Mouse (Mus musculus): ENCODE data around the gene Zbtb37. TPM values are rescaled to one million over a fixed set of nuclear protein-coding genes. Genes with fewer than 3 reads are reported as not detected.

Gene Zbtb37
- polyA plus RNA-seq, 1 experiment = 8.2 TPM

DNA sequence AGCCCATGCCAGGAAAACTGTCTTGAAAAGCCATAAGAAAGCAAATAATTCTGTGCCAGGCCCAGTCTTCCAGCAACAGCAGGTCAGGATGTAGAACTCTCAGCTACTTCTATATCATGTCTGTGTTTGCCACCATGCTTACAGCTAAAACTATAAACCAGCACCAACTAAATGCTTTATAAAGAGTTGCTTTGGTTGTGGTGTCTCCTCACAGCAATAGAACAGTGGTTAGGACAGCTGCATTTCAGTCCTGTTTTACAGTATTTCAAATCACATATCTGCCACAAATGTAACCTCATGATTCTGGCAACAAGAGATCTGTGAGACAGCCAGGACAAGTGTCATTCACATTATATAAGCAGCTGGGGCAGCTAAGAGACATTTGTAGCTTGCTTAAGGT lies 6.2 kb upstream of the Zbtb37 start:
- Histone ChIP-seq H3K4me1 (ENCODE audit: control insufficient read depth, insufficient read depth, low read length) (no peaks in the 10 kb centered on the region), H3K4me3 (ENCODE audit: insufficient read depth, low read length) (no peak overlapping the region), H3K27ac (ENCODE audit: insufficient read depth, low read depth, low read length) (no peak overlapping the region)
- no peak for TF ChIP-seq POLR2A (IDR thresholded peaks at IDR 0.05; ENCODE audit: borderline replicate concordance, low read depth, low read length)
- TF ChIP-seq CTCF (IDR thresholded peaks at IDR 0.05; ENCODE audit: low read depth, low read length) = no peak

DNA sequence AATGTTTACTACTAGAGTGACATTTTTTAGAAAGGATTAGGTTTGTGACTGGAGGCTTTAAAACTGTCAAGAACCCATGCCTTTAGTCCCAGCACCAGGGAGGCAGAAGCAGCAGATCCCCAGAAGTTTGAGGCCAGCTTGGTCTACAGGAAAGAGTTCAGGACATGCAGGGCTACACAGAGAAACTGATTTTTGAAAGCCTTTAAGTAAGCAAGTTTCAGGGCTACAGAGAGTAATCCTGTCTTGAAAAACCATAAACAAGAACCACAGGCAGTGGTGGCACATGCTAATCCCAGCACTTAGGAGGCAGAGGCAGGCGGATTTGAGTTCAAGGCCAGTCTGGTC lies 5.7 kb upstream of the Zbtb37 start:
- no peak overlapping the region for H3K4me3 ChIP-seq (ENCODE audit: insufficient read depth, low read length)
- no peaks in the 10 kb centered on the region for H3K4me1 ChIP-seq (ENCODE audit: control insufficient read depth, insufficient read depth, low read length)
- H3K27ac ChIP-seq (ENCODE audit: insufficient read depth, low read depth, low read length) = peak overlapping the region; percentile 4; the same call in 1 of the 2 replicates
- TF ChIP-seq CTCF (IDR thresholded peaks at IDR 0.05; ENCODE audit: low read depth, low read length) (no peak), POLR2A (IDR thresholded peaks at IDR 0.05; ENCODE audit: borderline replicate concordance, low read depth, low read length) (no peak)

DNA sequence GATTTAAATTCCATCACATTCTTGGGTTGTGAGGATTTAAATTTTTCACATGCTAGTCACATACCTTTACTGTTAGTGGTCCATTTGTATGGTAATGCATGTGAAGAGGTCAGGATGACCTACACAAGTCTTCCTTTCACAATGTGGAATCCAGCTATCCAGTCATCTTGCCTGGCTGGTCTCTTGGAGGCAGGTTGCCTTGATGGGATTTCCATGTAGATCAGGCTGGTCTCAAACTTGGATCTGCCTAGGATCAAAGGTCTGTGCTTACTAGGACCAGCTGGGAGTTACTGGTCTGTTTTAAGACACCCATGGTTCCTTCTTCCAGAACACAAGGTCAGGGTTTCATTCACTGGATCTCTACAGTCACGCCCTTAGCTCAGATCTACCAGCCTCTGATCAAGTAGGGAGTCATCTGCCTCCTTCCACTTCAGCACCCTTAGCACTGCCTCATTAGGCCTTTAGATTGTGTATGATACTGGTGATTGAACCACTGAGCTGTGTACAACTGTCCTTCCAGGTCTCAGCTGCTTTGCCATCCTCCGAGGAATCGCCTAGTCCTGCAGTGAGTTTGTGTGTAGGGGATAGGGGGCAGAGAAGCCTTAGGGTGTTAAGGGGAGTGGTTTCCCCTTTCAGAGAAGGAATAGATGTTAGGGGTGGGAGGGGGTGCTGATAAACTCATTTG lies 5.2 kb upstream of the Zbtb37 start:
- H3K4me3 ChIP-seq (ENCODE audit: insufficient read depth, low read length) = no peak overlapping the region
- peak overlapping the region; percentile 14 for H3K27ac ChIP-seq (ENCODE audit: insufficient read depth, low read depth, low read length)
- H3K4me1 ChIP-seq (ENCODE audit: control insufficient read depth, insufficient read depth, low read length) = no peaks in the 10 kb centered on the region
- TF ChIP-seq CTCF (IDR thresholded peaks at IDR 0.05; ENCODE audit: low read depth, low read length) = no peak
- TF ChIP-seq POLR2A (IDR thresholded peaks at IDR 0.05; ENCODE audit: borderline replicate concordance, low read depth, low read length) = no peak

DNA sequence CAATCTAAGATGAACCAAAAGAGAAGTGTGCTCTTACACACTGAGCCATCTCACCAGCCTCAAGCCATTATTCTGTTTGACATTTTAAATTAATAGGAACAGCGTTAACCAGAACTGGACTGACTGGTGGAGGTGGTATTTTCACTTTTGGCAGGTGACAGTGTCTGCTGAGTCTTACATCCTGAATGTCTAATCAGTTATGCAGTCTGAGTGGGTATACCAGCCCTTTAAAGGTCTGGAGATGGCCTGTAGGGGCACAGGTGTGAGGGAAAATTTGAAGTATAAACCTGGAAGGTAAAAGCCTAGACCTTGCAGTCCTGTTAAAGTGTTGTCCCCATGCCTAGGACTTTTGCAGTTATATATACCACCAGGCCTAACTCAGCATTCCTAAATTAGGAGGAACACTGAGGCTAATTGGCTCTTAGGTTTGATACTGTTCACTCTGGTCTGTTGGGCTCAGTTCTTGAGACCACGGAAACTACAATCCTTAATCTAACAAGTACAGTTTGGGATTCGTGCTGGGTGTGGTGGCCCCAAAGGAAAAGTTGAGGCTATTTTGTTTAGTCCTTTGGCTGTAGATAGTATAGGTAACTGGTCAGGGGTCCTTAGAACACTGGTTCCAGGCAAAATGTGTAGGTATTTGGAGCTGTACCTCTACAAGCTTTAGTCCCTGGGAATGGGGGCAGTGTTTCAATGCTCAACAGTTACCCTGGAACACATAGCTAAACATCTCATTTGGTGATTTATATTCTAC lies 4.5 kb upstream of the Zbtb37 start:
- Histone ChIP-seq H3K4me1 (ENCODE audit: control insufficient read depth, insufficient read depth, low read length) (no peaks in the 10 kb centered on the region), H3K27ac (ENCODE audit: insufficient read depth, low read depth, low read length) (no peak overlapping the region), H3K4me3 (ENCODE audit: insufficient read depth, low read length) (no peak overlapping the region)
- TF ChIP-seq POLR2A (IDR thresholded peaks at IDR 0.05; ENCODE audit: borderline replicate concordance, low read depth, low read length) (no peak), CTCF (IDR thresholded peaks at IDR 0.05; ENCODE audit: low read depth, low read length) (no peak)

DNA sequence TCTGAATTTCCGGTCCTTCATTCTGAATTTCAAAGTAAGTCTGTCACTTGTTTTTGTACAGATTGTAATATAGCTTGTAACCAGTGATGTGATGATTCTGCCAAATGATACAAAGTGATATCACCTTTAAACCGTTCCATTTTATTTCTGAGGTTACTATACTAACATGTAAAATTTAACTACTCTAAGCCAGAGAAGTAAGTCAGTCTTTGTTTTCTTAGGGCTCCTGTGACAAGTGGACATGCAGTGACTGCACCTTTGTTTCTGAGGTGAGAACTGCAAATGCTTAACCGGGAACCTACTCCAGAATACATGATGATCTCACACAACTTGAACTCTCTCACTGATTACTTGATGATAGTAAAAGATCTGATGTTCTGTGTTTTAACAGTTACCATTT lies 3.4 kb upstream of the Zbtb37 start:
- TF ChIP-seq CTCF (IDR thresholded peaks at IDR 0.05; ENCODE audit: low read depth, low read length) (no peak), POLR2A (IDR thresholded peaks at IDR 0.05; ENCODE audit: borderline replicate concordance, low read depth, low read length) (no peak)
- Histone ChIP-seq H3K4me3 (ENCODE audit: insufficient read depth, low read length) (0 out of 2 replicates have a peak overlapping the region, but pooled peaks have one; percentile 7), H3K4me1 (ENCODE audit: control insufficient read depth, insufficient read depth, low read length) (peaks cover 3% of the 10 kb centered on the region; the same call in 1 of the 2 replicates), H3K27ac (ENCODE audit: insufficient read depth, low read depth, low read length) (no peak overlapping the region)

DNA sequence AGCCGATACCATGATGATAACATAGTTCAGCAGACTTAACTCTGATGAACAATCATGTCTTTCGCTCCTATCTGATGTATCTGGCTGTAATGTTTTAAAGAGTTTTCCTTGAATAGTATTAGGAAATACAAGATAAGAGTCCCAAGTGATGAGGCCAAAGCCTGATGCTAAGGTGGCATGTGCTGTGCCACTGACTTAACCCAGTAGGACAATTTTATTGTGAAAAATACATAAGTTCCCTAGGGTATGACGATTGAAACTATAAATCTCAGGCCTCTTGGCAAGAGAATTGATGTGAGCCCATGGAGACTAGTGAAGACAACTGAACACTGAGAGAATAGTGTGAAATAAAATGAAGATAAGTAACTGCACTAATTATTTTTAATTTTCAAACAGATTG lies 3.0 kb upstream of the Zbtb37 start:
- peaks cover 3% of the 10 kb centered on the region; the same call in 1 of the 2 replicates for H3K4me1 ChIP-seq (ENCODE audit: control insufficient read depth, insufficient read depth, low read length)
- H3K4me3 ChIP-seq (ENCODE audit: insufficient read depth, low read length) = peak overlapping the region; percentile 16; the same call in 1 of the 2 replicates

DNA sequence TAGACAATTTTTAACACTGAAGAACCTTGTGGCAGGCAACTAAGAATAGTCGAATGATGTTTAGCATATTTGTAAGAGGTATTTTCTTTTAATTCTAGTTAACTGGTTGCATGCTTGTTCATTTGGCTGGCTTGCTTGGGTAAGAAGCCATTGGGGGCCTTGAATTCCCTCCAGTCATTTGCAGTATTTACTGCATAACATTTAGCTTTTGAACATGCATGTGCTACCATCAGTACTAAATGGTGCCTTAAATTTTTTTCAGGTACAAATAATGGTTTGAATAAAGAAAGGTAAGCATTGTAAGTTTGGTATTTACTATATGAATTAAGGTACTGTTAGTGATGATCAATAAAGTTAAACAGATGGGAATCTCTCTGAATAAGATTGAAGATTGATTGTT lies 2.4 kb upstream of the Zbtb37 start:
- Histone ChIP-seq H3K4me1 (ENCODE audit: control insufficient read depth, insufficient read depth, low read length) (peaks cover 3% of the 10 kb centered on the region; the same call in 1 of the 2 replicates), H3K27ac (ENCODE audit: insufficient read depth, low read depth, low read length) (peak overlapping the region; percentile 26; the same call in 1 of the 2 replicates), H3K4me3 (ENCODE audit: insufficient read depth, low read length) (peak overlapping the region; percentile 89)
- TF ChIP-seq CTCF (IDR thresholded peaks at IDR 0.05; ENCODE audit: low read depth, low read length) (no peak), POLR2A (IDR thresholded peaks at IDR 0.05; ENCODE audit: borderline replicate concordance, low read depth, low read length) (no peak)

More for the DNA sequence above, 3.0 kb upstream of the Zbtb37 start:
- no peak for TF ChIP-seq POLR2A (IDR thresholded peaks at IDR 0.05; ENCODE audit: borderline replicate concordance, low read depth, low read length)
- TF ChIP-seq CTCF (IDR thresholded peaks at IDR 0.05; ENCODE audit: low read depth, low read length) = no peak
- peak overlapping the region; percentile 23; the same call in 1 of the 2 replicates for H3K27ac ChIP-seq (ENCODE audit: insufficient read depth, low read depth, low read length)

DNA sequence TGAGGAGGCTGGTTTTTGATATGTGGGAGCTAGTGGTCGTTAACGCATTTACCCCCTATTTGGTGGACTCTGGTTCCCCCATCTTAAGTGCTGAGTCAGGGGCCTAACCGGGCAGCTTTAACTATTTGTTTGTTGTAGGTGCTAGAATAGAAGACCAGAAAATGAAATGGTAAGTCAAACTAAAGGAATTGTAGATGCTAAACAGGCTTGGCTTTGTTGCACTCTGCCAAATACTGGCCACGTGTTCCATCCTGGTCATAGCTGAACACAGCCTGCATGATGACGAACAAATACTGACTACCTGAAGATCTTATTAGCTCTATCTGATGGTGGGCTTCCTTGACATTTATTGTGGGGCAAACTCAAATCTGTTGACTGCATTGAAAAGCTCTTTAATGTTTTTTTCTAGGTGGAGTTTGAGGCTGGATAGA lies 1.8 kb upstream of the Zbtb37 start:
- Histone ChIP-seq H3K4me1 (ENCODE audit: control insufficient read depth, insufficient read depth, low read length) (peaks cover 3% of the 10 kb centered on the region; the same call in 1 of the 2 replicates), H3K27ac (ENCODE audit: insufficient read depth, low read depth, low read length) (peak overlapping the region; percentile 86)

DNA sequence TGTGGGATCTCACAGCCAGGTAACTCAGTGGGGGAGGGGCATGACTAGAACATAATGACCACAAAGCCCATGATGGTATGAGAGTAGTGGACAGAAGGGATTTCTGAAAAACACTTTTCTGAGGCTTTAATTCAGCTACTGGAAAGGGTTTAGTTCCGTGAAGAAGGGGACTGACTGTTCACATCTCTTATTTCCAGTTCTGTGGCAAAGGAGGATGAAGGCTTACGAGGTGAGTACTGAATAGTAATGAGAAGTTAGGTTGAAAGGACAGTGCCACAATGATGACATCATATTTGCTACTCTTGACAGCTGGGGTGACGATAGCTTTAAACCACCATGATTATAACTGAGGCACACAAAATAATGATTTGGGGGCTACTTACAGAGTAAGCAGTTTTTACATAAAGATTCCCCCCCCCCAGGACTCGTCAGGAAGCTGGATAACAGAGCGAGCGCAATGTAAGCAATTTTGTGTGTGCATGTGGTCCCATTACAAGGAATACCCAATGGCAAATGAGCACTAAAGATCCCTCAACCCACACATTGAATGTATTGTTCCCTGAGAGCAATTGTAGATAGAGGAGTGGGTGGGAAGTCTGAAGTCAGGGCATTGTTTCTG lies 1.2 kb upstream of the Zbtb37 start:
- peaks cover 3% of the 10 kb centered on the region; the same call in 1 of the 2 replicates for H3K4me1 ChIP-seq (ENCODE audit: control insufficient read depth, insufficient read depth, low read length)
- TF ChIP-seq POLR2A (IDR thresholded peaks at IDR 0.05; ENCODE audit: borderline replicate concordance, low read depth, low read length) (no peak), CTCF (IDR thresholded peaks at IDR 0.05; ENCODE audit: low read depth, low read length) (no peak)
- peak overlapping the region; percentile 86 for H3K27ac ChIP-seq (ENCODE audit: insufficient read depth, low read depth, low read length)
- H3K4me3 ChIP-seq (ENCODE audit: insufficient read depth, low read length) = peak overlapping the region; percentile 89

More for the DNA sequence above, 1.8 kb upstream of the Zbtb37 start:
- no peak for TF ChIP-seq POLR2A (IDR thresholded peaks at IDR 0.05; ENCODE audit: borderline replicate concordance, low read depth, low read length)
- TF ChIP-seq CTCF (IDR thresholded peaks at IDR 0.05; ENCODE audit: low read depth, low read length) = no peak
- peak overlapping the region; percentile 89 for H3K4me3 ChIP-seq (ENCODE audit: insufficient read depth, low read length)
